Mouse (Mus musculus) cerebellum, adult 2 months (tissue): ENCODE measurements at regions not wholly inside any gene's neighbourhood (a gene's known extent, or its start where the extent isn't known, plus 50 kb on each side); places are given as distances from the start of the nearest gene placed in this dataset.

Experiments used
- DNase-seq, 2 experiments: peaks; one replicate each; pipeline ENCODE4 v3.0.0; 2021
- H3K27ac ChIP-seq: fragments of 200-500 bp; 2 replicates; pipeline ENCODE4 v1.5.1; 2012; ENCODE audit warnings: low read length, control low read depth, inconsistent platforms; ENCODE audit not compliant: insufficient read depth
- H3K27me3 ChIP-seq: fragments of 200-500 bp; 2 replicates; pipeline ENCODE4 v1.6.1; 2012; ENCODE audit warnings: inconsistent platforms, mild to moderate bottlenecking, low read length, moderate library complexity; ENCODE audit not compliant: control insufficient read depth, insufficient read depth
- H3K4me1 ChIP-seq: fragments of 200-500 bp; 2 replicates; pipeline ENCODE4 v1.6.1; 2011; ENCODE audit warnings: low read length; ENCODE audit not compliant: control insufficient read depth, insufficient read depth
- H3K4me3 ChIP-seq: fragments of 200-500 bp; replicated peaks from 2 replicates; pipeline ENCODE3; 2011; ENCODE audit warnings: mild to moderate bottlenecking, low read depth, low read length, control low read depth; ENCODE audit not compliant: insufficient read depth
- CTCF ChIP-seq: fragments of 200-500 bp; IDR thresholded peaks from 2 replicates; pipeline ENCODE4 v1.5.1; 2011; ENCODE audit warnings: low read depth, mild to moderate bottlenecking, control low read depth, low read length, moderate library complexity, borderline replicate concordance; ENCODE audit not compliant: insufficient read depth
- POLR2A ChIP-seq: fragments of 200-500 bp; IDR thresholded peaks from 2 replicates; pipeline ENCODE4 v1.6.1; 2011; ENCODE audit warnings: low read length, control low read depth, borderline replicate concordance; ENCODE audit not compliant: insufficient read depth
- WGBS: fragments of 180-500 bp; shearing (Covaris S2); methylation state at CpG from one replicate; pipeline ENCODE4 v1.1.7; 2018; 5-methylcytosine and 5-hydroxymethylcytosine counted together

DNA sequence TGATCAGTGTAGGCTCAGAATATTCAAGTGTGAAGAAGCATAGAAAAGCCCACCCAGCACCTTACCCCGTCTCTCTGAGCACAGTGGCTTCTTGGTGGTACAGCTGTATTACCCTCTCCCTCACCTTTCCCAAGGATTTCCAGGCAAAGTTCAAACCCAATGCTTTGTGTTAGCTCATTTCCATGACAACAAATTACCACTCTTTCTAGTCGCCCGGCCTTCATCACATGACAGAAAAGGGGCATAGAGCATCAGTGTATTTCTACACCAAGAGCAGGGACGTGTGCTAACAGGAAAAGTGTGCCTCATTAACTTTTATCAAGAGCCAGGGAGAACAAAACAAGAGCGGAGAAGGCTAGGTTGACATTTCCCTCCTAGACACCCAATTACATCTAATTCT lies 148.6 kb upstream of the Plxnc1 start:
- Histone ChIP-seq H3K27ac (no peak overlapping the region), H3K4me1 (no peaks in the 10 kb centered on the region), H3K4me3 (no peak overlapping the region), H3K27me3 (no peaks in the 10 kb centered on the region)
- no peak for DNase-seq
- no peak for TF ChIP-seq CTCF
- TF ChIP-seq POLR2A: no peak
- 69% methylated on average over 5 of the region's 5 CpGs for WGBS

DNA sequence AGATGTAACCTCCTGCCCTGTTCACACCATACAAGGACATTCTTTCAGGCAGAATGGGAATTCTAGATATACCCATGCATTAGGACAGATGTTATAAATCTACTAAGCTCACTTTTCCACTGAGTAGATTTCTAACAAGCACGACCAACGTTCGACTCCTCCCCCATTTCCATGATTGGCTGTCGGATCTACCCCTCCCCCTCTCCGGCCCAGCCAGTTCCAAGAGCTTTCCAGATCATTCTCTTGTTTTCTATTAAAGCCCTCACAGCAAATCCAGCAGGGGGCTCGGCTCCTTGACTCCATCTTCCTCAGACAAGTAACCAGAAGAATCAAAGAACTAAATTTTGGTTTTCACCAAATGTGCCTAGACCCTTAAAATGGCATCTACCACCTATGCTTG lies 146.5 kb upstream of the Plxnc1 start:
- Histone ChIP-seq H3K27ac (no peak overlapping the region), H3K27me3 (no peaks in the 10 kb centered on the region), H3K4me3 (no peak overlapping the region), H3K4me1 (no peaks in the 10 kb centered on the region)
- no peak for DNase-seq
- 60% methylated on average over 6 of the region's 6 CpGs for WGBS
- TF ChIP-seq CTCF (no peak), POLR2A (no peak)

DNA sequence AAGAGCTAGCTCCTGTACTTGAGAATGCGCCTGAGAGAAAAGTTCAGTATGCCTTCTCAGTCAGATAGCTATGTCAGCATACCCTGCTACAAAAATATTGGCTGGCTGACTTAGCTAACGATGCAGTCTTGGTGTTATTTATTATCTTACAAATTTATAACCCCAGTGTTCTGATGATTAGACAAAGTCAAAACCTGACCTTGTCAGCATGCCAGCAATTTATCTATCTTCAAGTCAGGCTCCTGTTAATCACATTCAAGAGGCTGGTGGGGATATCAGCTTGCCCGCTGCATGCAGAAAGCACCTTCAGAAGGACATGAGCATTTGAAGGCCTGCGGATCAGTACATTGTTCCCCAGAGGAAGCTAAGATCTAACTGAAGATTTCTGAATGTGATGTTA lies 146.0 kb upstream of the Plxnc1 start:
- H3K4me3 ChIP-seq: no peak overlapping the region
- DNase-seq: no peak
- no peak for TF ChIP-seq CTCF
- no peak for TF ChIP-seq POLR2A
- H3K27ac ChIP-seq: no peak overlapping the region
- no peaks in the 10 kb centered on the region for H3K27me3 ChIP-seq
- no peaks in the 10 kb centered on the region for H3K4me1 ChIP-seq
- WGBS: 95% methylated on average over 4 of the region's 4 CpGs

DNA sequence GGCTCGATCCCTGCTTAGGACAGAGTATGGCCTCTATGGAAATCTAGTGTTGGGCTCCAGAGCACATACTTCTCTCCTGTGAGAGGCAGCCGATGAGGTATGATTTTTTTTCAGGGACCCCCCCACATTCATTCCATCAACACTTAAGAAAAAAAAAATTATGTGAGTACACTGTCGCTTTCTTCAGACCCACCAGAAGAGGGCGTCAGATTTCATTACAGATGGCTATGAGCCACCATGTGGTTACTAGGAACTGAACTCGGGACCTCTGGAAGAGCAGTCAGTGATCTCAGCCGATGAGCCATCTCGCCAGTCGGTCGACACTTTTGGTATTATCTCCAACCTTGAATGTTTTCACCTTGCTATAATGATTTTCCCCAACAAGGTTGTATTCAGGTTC lies 145.4 kb upstream of the Plxnc1 start:
- H3K4me1 ChIP-seq: no peaks in the 10 kb centered on the region
- no peak overlapping the region for H3K27ac ChIP-seq
- 90% methylated on average over 9 of the region's 9 CpGs for WGBS
- no peak for DNase-seq
- TF ChIP-seq POLR2A (no peak), CTCF (no peak)
- H3K27me3 ChIP-seq: no peaks in the 10 kb centered on the region
- H3K4me3 ChIP-seq: no peak overlapping the region

DNA sequence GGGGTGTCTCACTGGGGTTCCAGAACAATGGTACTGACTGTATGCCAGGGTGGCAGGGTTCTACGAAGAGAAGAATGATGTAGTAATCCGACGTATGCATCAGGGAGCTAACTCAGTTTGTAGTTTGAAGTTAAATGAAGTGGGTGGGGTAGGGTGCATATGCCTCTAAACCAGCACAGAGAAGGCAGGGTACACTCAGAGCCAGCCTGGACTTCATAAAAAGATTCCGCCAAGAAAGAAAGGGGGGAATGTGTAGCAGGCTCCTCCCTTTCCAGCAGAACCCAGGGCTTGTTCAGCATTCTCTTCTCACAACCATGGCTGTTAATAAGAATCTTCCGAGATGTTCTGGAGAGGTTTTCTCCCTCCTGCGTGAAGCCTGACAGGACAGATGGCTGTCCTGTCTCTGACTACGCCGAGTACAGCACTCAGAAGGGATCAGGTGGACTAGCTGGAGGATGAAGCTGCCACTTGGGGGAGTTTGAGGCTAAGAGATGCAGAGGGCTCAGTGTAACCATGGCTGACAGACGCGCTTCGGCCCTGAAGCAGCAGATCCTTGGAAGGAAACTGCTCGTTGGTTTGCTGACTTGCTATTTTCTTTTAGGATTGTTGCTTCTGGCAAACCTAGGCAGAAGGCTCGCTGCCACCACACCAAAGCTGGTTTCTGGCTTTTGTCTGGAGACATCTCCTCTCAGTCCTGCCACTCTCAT lies 143.4 kb upstream of the Plxnc1 start:
- WGBS: 25% methylated on average over 13 of the region's 13 CpGs
- TF ChIP-seq POLR2A (no peak), CTCF (peak; percentile 89)
- Histone ChIP-seq H3K4me1 (peaks cover 2% of the 10 kb centered on the region; the same call in 1 of the 2 replicates), H3K27me3 (no peaks in the 10 kb centered on the region), H3K4me3 (no peak overlapping the region), H3K27ac (no peak overlapping the region)
- peak; percentile 64 to 70 for DNase-seq

DNA sequence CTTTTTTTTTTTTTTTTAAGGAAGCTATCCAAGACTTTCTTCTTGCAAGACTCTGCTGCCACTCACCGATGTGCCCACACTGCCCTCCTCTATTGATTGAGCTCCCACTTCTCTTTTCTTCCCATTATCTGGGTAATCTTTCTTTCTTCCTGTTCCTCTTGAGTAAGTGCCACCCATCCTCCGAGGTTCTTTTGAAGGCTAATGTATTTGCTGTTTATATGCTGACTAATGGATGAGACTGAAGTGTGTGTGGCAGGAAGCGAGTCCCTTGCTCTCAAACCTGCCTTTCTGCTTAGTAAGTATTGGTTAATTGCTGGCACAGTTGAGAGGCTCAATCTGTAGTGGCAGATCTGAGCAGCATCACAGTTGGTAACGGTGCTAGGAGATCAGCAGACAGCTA lies 142.1 kb upstream of the Plxnc1 start:
- Histone ChIP-seq H3K4me3 (no peak overlapping the region), H3K27me3 (no peaks in the 10 kb centered on the region), H3K4me1 (peaks cover 2% of the 10 kb centered on the region; the same call in 1 of the 2 replicates), H3K27ac (no peak overlapping the region)
- TF ChIP-seq POLR2A (no peak), CTCF (no peak)
- no peak for DNase-seq
- 71% methylated on average over 4 of the region's 4 CpGs for WGBS

DNA sequence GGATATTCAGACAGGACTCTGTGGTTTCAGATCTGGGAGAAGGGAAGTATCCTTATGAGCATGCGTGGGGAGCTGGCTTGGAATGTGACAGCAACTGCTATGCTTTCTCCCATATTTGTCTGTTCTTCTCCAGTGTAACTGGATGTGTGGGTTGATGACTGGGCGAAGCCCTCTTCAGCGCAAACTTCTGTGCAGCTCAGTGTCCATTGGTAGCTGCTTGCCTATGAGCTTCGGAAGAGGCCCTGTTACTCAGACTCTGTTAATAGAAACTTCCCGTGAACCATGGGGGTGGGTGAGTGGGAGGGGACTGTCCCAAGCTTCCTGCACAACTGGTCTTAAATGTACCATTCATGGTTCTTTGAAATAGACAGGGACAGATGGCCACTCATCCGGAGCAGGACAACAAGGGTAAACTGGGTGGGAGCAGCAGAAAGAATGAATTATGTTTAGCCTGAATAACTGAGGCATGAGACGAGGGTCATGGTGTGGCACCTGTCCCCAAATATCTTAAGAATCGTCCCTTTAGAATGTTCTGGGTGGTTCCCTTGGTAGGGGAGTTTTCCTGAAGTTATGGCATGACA lies 141.1 kb upstream of the Plxnc1 start:
- no peak overlapping the region for H3K27ac ChIP-seq
- TF ChIP-seq POLR2A (no peak), CTCF (no peak)
- WGBS: 80% methylated on average over 8 of the region's 8 CpGs
- H3K4me1 ChIP-seq: peaks cover 2% of the 10 kb centered on the region; the same call in 1 of the 2 replicates
- H3K27me3 ChIP-seq: no peaks in the 10 kb centered on the region
- H3K4me3 ChIP-seq: no peak overlapping the region
- no peak for DNase-seq
